Mouse (Mus musculus): ENCODE results near the gene Tbc1d30. TPM values are rescaled to one million over a fixed set of nuclear protein-coding genes. Genes with fewer than 3 reads are reported as not detected.

Tbc1d30 gene
- 8.0 and 8.2 TPM in 2 replicates for polyA plus RNA-seq (2015; fragmentation: Nextera tagmentation; extraction: Ambion mirVana)

DNA sequence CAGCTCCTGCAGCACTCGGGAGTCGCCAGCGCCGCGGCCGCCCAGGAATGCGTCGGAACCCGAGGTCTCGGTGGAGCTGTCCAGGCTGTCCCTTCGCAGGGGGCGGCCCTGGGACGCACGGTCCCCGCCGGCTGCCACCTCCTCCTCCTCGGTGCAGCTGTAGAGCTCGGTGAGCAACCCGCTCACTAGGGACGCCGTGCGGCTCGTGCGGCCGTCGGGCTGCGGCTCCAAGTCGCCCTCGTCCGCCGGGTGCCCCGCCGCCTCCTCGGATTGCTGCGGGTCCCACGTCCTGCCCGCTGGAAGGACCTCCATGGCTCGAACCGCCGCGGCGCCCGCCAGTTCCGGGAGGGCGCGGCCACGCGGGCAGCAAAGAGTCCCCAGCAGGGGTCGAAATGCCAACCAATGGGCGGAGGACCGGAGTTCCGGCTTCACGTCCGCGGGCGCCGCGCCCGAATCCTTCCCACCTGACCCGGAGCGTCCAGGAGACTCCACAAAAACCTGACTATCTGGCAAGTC lies at the start of gene Tbc1d30:
Gene Tbc1d30, minus strand, starts transcription at position 213 of the 516 bp plus-strand sequence.
- Histone ChIP-seq H3K4me2 (peak within 1 kb of the TSS; percentile 89), H3K4me1 (peaks cover 7% of the 10 kb centered on the region), H3K27me3 (replicated peaks) (peaks cover 10% of the 10 kb centered on the region; the same call in 1 of the 2 replicates), H3K27ac (peak within 1 kb of the TSS; percentile 82), H3K9ac (peak within 1 kb of the TSS; percentile 45; the same call in 1 of the 2 replicates), H3K36me3 (no peaks in the 10 kb centered on the region), H3K9me3 (no peaks in the 10 kb centered on the region), H3K4me3 (replicated peaks) (peak within 1 kb of the TSS; percentile 61)
- WGBS, result under 1% methylated on average over 59 of the region's 61 CpGs
- ATAC-seq (ENCODE audit: insufficient read depth, low FRiP score, low read depth), result peak; percentile 74

DNA sequence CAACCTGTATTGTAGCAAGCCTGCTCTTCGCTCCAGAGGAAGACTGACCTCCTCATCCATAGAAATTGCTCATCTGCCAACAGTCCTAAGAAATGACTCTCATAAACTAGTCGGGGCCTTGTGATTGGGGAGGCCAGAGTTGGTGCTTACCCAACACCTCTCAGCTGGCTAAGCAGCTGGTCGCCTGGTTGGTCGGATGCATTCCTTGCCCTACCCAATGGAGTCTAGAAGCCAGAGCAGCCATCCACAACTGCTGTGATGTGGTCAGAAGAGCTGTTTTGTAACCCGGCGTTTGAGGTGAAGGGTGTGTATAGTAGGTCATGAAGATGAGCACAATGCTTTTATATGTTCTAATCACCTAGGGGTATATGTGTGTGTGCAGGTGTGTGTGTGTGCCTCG lies 47.5 kb upstream of the Tbc1d30 start:
- H3K27ac ChIP-seq, result no peak overlapping the region
- no peak overlapping the region for H3K4me2 ChIP-seq
- H3K27me3 ChIP-seq (replicated peaks), result no peaks in the 10 kb centered on the region
- no peak overlapping the region for H3K9ac ChIP-seq
- H3K36me3 ChIP-seq, result no peaks in the 10 kb centered on the region
- peaks cover 2% of the 10 kb centered on the region for H3K4me1 ChIP-seq
- 86% methylated on average over 7 of the region's 7 CpGs for WGBS
- ATAC-seq (ENCODE audit: insufficient read depth, low FRiP score, low read depth), result no peak
- no peaks in the 10 kb centered on the region for H3K9me3 ChIP-seq
- no peak overlapping the region for H3K4me3 ChIP-seq (replicated peaks)

DNA sequence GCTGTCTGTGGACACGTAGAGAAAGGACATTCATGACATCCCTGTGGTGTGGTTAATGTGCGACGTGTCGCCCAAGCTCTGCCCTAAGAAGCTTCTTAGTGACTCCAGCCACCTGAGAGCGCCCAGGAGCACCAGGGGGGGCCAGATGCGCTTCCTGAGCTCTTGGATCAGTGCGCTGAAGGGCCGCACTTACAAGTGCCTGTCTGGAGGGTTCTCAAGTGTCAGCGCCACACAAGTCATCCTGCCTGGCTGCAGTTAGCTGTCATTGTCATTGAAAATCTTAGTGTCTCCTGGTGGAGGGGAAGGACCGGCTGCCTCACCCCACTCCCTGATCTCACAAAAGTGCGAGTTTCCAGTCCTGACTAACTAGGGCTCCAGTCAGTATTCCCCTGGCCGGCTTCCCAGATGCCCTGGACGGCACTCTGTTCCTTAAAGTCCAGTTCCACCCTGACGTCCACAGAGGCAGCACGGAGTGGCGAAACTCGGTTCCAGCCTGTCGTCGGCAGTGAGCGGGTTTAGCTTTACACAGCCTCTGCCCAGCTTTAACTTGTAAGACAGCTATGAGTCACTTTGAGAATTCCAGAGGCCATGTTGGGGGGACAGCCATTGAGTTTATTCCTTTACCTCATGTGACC lies 44.6 kb upstream of the Tbc1d30 start:
- Histone ChIP-seq H3K27me3 (replicated peaks) (no peaks in the 10 kb centered on the region), H3K4me1 (peaks cover 2% of the 10 kb centered on the region), H3K4me2 (no peak overlapping the region), H3K9ac (no peak overlapping the region), H3K4me3 (replicated peaks) (no peak overlapping the region), H3K36me3 (peaks cover 23% of the 10 kb centered on the region), H3K27ac (no peak overlapping the region), H3K9me3 (no peaks in the 10 kb centered on the region)
- no peak for ATAC-seq (ENCODE audit: insufficient read depth, low FRiP score, low read depth)
- 81% methylated on average over 20 of the region's 20 CpGs for WGBS

DNA sequence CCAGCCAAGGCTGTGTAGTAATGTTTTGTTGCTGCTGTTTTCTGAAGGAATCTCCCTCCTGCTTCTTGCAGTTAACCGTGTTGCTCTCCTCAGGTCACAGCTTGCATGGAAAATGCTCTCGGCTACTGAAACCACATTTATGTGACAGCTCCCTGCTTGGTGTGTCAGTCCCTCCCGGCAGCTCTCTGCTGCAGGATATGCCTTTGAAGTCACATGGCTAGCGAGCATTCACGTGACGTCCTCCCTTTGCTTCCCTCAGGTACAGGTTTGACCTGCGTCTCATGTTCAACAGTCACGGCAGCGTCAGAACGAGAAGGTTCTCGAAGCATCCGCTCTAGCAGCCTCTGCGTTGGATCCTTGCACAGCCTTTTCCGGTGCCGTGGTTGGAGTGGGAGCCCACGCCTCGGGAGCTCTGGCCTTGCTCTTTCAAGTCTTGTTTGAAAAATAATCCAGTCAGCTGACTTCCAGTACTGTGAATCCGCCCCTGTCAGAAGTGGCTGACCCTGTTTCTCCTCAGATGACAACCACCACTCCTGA lies 43.8 kb upstream of the Tbc1d30 start:
- H3K9me3 ChIP-seq, result no peaks in the 10 kb centered on the region
- H3K9ac ChIP-seq, result no peak overlapping the region
- WGBS, result 72% methylated on average over 18 of the region's 18 CpGs
- no peak overlapping the region for H3K4me3 ChIP-seq (replicated peaks)
- no peak for ATAC-seq (ENCODE audit: insufficient read depth, low FRiP score, low read depth)
- H3K36me3 ChIP-seq, result peaks cover 26% of the 10 kb centered on the region
- H3K27ac ChIP-seq, result no peak overlapping the region
- H3K27me3 ChIP-seq (replicated peaks), result no peaks in the 10 kb centered on the region
- H3K4me2 ChIP-seq, result no peak overlapping the region
- H3K4me1 ChIP-seq, result peaks cover 2% of the 10 kb centered on the region

DNA sequence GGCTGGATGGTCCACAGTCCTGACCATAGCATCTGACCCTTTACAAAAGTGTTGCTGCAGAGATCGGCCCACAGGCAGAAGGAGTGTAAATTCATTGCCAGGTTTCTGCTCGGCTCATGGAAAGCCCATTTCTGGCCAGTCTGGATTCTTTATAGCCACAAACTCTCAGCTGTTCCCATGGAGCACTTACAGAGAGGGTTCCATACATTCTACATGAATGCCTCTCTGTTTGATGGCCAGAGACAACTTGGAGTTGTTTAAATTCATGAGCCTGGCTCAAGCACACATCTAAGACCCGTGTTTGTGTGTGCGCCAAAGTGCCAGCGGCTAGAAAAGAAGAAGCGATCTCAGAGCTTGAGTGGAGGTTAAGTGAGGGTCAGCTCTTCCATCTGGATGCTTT lies 43.2 kb upstream of the Tbc1d30 start:
- Histone ChIP-seq H3K4me2 (no peak overlapping the region), H3K9ac (no peak overlapping the region), H3K27ac (no peak overlapping the region), H3K4me3 (replicated peaks) (no peak overlapping the region), H3K36me3 (peaks cover 26% of the 10 kb centered on the region), H3K27me3 (replicated peaks) (no peaks in the 10 kb centered on the region), H3K4me1 (peaks cover 2% of the 10 kb centered on the region), H3K9me3 (no peaks in the 10 kb centered on the region)
- no peak for ATAC-seq (ENCODE audit: insufficient read depth, low FRiP score, low read depth)
- 51% methylated on average over 6 of the region's 6 CpGs for WGBS

DNA sequence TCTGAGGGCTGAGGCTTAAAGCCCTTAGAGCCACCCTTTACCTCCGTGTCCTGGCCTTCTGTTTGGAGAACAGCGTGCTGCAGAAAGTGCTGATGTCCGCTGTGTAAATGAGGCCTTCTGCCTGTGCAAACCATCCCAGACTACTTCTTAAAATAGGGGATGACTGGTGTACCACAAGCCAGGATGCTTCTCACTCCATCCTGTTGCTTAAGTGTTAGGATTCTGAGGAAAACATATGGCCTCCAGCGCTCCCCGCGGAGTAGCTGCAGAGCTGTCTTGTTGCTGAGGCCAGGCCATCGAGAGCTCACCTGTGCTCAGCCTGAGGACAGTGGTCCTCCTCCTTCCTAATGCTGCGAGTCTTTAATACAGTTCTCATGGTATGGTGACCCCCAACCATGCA lies 40.8 kb upstream of the Tbc1d30 start:
- Histone ChIP-seq H3K4me1 (peaks cover 2% of the 10 kb centered on the region), H3K27ac (no peak overlapping the region), H3K9ac (no peak overlapping the region), H3K4me2 (no peak overlapping the region), H3K27me3 (replicated peaks) (no peaks in the 10 kb centered on the region), H3K36me3 (peaks cover 31% of the 10 kb centered on the region), H3K9me3 (no peaks in the 10 kb centered on the region), H3K4me3 (replicated peaks) (no peak overlapping the region)
- no peak for ATAC-seq (ENCODE audit: insufficient read depth, low FRiP score, low read depth)
- WGBS, result 93% methylated on average over 8 of the region's 8 CpGs

DNA sequence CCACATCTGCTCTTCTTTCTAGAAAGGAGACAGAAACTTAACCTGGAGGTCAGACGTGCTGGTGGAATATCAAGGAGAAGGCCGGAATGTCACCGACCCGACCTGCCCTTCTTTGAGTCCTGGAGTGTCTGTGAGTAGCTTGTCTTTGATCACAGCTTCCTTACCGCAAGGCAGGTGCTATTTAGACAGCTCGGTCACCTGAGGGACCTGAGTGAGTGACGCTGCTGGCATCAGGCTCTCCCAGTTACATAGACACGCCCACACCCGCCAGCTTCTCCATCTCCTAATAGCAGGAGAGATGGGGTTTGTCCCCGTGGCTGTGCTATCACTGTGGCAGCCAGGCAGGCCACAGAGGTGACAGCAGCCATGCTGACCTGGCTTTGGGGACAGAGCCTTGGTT lies 39.5 kb upstream of the Tbc1d30 start:
- Histone ChIP-seq H3K4me1 (peaks cover 2% of the 10 kb centered on the region), H3K27ac (no peak overlapping the region), H3K4me3 (replicated peaks) (no peak overlapping the region), H3K9me3 (no peaks in the 10 kb centered on the region), H3K36me3 (peaks cover 31% of the 10 kb centered on the region), H3K4me2 (no peak overlapping the region), H3K27me3 (replicated peaks) (no peaks in the 10 kb centered on the region), H3K9ac (no peak overlapping the region)
- WGBS, result 69% methylated on average over 10 of the region's 10 CpGs
- ATAC-seq (ENCODE audit: insufficient read depth, low FRiP score, low read depth), result no peak

DNA sequence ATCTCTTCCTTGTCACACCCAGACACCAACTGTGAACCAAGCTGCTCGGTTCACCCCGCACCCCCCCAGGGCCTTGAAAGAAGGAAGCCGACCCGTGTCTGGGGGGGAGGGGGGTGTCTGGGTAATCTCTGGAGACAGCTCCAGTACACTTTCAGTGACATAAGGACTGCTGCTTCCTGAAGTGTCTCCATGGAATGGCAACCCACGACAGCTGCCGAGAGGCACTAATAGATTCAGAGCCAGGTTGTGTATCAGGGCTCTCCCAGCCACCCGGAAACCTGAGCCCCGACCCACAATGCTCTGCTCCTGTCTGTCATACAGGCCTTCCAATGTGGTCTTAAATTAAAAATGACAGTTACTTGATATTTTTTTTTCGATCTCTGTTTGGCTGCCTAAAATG lies 35.3 kb upstream of the Tbc1d30 start:
- no peak for ATAC-seq (ENCODE audit: insufficient read depth, low FRiP score, low read depth)
- 50% methylated on average over 9 of the region's 9 CpGs for WGBS
- Histone ChIP-seq H3K27ac (no peak overlapping the region), H3K4me2 (no peak overlapping the region), H3K4me1 (no peaks in the 10 kb centered on the region), H3K4me3 (replicated peaks) (no peak overlapping the region), H3K36me3 (peaks cover 32% of the 10 kb centered on the region), H3K9ac (no peak overlapping the region), H3K27me3 (replicated peaks) (no peaks in the 10 kb centered on the region), H3K9me3 (no peaks in the 10 kb centered on the region)

DNA sequence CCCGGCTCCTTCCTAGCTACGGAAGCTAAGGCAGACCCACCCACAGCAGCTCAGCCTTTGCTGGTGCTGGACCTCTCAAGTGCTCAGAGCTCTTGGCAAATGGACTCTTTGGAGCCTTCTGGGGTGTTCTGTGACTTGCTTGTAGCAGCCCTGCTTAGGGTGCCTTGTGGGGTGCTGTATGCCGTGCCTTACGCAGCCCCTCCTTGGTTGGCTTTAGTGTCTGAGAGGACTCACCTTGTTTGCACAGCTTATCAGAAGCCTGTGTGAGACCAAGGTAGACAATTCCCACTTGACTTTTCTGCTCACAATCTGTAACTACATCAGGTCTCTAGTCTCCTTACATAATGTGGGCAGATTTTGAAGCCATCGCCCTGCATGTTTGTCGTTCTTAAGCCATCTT lies 34.6 kb upstream of the Tbc1d30 start:
- Histone ChIP-seq H3K9ac (no peak overlapping the region), H3K9me3 (no peaks in the 10 kb centered on the region), H3K27ac (no peak overlapping the region), H3K36me3 (peaks cover 33% of the 10 kb centered on the region), H3K27me3 (replicated peaks) (no peaks in the 10 kb centered on the region), H3K4me2 (no peak overlapping the region), H3K4me1 (no peaks in the 10 kb centered on the region), H3K4me3 (replicated peaks) (no peak overlapping the region)
- WGBS, result 80% methylated on average over 6 of the region's 6 CpGs
- no peak for ATAC-seq (ENCODE audit: insufficient read depth, low FRiP score, low read depth)

DNA sequence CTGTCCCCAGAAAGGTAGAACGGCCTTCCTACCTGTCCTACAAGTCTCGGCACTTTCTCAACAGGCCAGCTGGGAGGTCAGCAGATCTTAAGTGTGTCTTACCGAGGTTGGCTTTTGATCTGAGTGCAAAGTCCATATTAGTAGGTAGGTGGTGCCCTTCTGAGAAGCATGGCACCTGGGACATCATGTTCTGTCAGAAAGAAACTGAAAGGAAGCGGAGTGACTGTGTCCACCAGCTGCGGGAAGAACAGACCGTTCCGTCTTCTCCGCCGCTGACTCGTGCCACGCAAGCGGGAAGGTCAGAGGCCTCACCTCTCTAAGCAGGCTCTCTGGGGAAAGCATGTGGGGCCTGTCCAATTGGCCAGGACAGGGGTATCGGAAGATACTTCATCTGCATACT lies 33.6 kb upstream of the Tbc1d30 start:
- Histone ChIP-seq H3K27me3 (replicated peaks) (no peaks in the 10 kb centered on the region), H3K36me3 (peaks cover 37% of the 10 kb centered on the region), H3K4me1 (no peaks in the 10 kb centered on the region), H3K9ac (no peak overlapping the region), H3K9me3 (no peaks in the 10 kb centered on the region), H3K4me3 (replicated peaks) (no peak overlapping the region), H3K4me2 (no peak overlapping the region), H3K27ac (no peak overlapping the region)
- 82% methylated on average over 13 of the region's 13 CpGs for WGBS
- ATAC-seq (ENCODE audit: insufficient read depth, low FRiP score, low read depth), result 0 out of 2 replicates have a peak, but pooled peaks have one; percentile 19

DNA sequence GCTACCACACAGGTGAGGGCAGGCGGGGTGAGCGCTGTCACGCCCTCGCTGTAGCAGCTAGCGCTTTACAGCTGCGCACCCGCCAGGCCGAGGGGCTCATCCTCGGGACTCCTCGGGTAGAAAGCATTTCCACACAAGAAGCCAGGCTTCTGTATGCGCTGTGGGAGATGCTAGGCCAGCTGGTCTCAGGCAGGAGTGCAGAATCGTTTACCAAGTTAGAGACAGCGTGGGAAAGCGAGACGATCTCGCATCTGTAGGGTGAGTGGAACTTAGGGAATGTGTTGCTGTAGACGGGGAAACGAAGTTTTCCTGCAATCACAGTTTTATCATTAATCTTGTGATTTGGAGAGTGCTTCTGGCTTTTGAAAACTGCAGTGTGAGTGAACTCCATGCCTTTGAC lies 30.2 kb upstream of the Tbc1d30 start:
- 74% methylated on average over 18 of the region's 18 CpGs for WGBS
- Histone ChIP-seq H3K4me1 (no peaks in the 10 kb centered on the region), H3K9me3 (no peaks in the 10 kb centered on the region), H3K27me3 (replicated peaks) (no peaks in the 10 kb centered on the region), H3K9ac (no peak overlapping the region), H3K4me3 (replicated peaks) (no peak overlapping the region), H3K27ac (no peak overlapping the region), H3K36me3 (peaks cover 53% of the 10 kb centered on the region), H3K4me2 (no peak overlapping the region)
- no peak for ATAC-seq (ENCODE audit: insufficient read depth, low FRiP score, low read depth)

DNA sequence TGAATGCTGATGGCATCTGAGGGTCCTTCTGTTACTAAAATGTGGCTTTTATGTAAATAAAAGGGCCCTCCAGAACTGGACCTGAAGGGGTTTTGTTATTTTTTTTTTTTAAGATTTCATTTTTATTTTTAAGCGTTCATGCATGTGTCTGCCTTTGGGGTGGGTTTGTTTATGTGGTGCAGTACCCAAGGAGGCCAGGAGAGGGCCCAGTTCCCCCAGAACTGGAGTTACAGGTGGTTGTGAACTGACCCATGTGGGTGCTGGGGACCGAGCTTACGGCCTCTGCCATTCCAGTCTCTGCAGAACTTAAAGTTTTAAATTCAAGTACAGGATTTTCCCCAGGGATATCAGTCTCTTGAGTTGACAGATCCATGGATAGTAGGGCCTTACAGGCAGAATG lies 28.3 kb upstream of the Tbc1d30 start:
- no peak overlapping the region for H3K27ac ChIP-seq
- no peak for ATAC-seq (ENCODE audit: insufficient read depth, low FRiP score, low read depth)
- no peaks in the 10 kb centered on the region for H3K9me3 ChIP-seq
- no peak overlapping the region for H3K9ac ChIP-seq
- H3K27me3 ChIP-seq (replicated peaks), result no peaks in the 10 kb centered on the region
- 98% methylated on average over 3 of the region's 3 CpGs for WGBS
- H3K4me3 ChIP-seq (replicated peaks), result no peak overlapping the region
- no peak overlapping the region for H3K4me2 ChIP-seq
- peaks cover 53% of the 10 kb centered on the region for H3K36me3 ChIP-seq
- no peaks in the 10 kb centered on the region for H3K4me1 ChIP-seq

All from stomach, embryonic 15.5 days (tissue).